Mouse (Mus musculus) cerebellum, postnatal 25 days (tissue): ENCODE results near the gene Pgm3.
"Not testable (repeated sequence)": the region's sequence is repeated elsewhere in the genome, so short reads cannot be mapped to it uniquely, and the experiment has no call there.

Experiments used
- DNase-seq, 2 experiments: peaks; one replicate each; pipeline ENCODE4 v3.0.0; 2021; ENCODE audit warnings: mixed read lengths in 2 of 2

Pgm3 gene

DNA sequence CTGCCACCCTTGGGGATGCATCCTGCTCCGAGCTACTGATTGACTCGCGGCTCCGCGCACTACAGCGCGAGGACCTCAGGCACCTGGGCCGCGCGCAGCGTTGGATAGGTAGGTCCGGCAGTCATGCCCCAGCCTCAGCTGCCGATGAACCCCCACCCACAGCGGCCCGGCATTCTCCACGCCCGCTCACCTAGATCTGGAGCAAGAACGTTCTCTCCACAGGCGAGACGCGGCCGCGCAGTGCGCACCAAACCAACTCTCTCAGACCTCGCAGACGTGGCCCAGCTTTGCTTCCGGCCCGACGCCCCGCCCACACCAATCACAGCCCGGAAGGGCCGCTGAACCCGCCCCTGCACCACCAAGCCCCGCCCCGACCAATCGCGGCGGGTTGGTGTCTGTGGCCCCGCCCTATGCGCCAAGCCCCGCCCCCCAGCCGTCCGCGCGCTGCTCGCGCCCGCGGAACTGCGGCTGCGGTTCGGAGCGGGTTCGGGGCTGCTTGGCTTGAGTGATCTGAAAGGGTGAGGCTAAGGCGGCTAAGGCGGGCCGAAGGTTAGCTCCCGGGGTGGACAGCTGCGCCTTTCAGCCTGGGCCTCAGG is at the start of gene Pgm3, which contains the start of gene Rwdd2a:
Gene Pgm3 (minus strand): TSS at position 303 of the 596 bp plus-strand sequence.
Gene Rwdd2a (plus strand): TSS at position 452 of the 596 bp plus-strand sequence.
- DNase-seq: peak; percentile 97 to 100

DNA sequence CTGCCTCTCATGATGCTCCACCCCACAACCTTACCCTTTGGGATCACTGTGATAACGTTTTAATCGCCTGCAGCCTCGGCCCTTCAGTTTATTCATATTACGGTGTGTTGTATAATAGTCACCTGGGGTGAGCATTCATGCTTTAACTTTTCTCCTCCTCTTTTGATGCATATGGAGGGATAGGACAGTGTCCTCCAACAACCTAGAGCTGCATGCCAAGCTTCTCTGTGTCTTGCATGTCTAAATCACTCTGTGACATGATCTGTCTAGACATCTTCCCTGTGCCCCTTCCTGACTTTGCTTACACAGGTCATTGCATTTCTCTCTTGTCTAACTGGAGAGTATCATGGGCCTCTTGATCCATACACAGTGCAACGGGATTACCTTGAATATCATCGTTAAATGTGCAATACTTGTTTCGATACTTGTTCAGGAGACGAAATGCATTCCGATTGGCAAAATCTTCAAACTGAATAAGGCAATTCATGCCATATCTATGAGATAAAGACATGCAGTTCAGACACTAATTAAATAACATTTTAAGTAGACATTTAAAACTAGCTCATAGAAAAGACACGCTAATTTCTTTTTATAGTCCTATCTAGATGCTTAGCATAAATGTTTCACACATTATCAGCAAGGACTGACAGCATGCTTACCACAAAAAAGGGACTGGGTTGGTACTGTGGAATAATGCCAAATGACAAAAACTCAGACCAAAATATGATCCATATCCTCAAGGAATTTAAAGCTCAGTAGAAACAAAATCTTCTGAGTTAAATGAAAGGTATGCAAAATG is 47.9 kb upstream of the Pgm3 start:
- no peak for DNase-seq

DNA sequence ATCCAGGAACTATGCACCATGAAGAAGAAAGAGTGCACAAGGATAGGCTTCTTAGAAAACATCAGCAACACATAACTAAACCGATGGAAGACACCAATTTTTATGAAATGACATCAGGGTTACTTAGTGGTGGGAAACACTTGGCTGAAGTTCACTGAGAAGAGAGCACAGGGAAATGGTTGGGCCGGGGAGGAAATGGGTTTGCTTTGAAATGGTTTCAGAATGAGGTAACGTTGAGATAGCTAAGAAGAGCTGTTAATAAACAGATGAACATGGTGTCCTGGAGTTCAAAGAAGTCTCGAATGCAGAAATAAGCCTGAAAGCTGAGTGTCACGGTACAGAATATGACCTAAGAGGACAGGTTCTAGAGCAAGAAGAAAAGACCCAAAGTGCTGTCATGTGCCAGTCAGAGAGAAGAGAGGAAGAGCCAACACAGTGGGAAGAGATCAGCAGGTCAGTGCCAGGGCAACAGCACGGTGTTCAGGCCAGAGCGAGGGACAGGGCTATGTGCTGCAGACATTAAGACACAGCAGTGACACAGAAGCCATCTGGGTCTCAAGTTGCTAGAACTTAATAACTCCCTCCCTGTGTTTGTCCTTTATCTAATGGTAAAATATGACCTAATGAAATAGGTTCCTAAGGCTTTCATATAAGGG is 46.3 kb upstream of the Pgm3 start:
- DNase-seq: no peak

DNA sequence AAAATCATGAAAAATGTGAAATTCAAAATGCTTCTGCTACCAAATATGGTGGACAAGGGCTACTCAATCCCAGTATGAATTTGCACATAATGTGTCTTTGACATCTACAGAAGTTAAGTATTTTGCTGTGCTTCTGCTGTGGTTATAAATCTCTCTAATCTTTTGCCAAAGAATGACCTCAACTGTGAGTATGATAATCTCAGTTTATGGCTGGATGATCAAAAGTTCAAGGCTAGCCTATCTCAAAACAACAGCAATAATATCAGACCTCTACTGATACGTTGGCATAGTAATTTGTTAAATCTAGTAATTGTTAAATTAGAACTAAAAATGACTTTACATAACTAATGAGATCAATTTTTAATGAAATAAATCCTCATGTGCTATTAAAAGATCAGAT is 44.1 kb upstream of the Pgm3 start:
- DNase-seq: no peak

DNA sequence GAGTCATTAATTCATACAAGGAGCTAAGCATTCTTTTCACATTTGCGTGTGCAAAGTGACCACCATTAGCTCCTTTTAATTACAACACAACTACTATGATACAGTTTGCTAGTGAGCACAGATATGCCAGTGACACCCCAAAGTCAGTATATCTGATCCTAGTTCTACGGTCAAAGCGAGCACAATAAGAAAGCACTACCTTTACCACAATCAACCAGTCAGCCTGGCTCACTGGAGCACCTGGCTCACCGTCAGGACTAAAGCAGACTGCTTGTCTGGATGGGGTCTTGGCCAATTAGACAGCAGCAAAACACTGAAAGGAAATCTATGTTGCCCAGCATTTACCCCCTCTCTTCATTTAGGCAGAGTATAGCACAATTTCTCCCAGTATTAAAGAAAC is 40.4 kb upstream of the Pgm3 start:
- no peak for DNase-seq

DNA sequence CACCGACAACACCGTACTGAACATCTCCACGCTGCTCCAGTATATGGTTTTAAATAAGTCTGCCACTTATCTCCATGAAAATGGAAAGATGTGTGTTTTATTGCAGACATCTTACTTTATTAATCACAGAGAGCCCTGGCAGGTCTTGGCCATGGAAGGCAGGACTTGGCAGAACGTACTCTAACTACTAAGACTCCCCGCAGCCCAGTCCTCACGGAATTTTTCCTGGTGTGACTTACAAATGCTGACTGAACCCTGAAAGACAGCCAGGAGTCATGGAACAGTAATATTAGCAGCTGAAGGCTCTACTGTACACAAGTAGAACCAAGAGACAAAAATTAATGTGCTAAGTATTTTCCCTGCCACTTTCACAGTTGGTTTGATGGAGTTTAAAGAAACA is 34.1 kb upstream of the Pgm3 start:
- DNase-seq: no peak

DNA sequence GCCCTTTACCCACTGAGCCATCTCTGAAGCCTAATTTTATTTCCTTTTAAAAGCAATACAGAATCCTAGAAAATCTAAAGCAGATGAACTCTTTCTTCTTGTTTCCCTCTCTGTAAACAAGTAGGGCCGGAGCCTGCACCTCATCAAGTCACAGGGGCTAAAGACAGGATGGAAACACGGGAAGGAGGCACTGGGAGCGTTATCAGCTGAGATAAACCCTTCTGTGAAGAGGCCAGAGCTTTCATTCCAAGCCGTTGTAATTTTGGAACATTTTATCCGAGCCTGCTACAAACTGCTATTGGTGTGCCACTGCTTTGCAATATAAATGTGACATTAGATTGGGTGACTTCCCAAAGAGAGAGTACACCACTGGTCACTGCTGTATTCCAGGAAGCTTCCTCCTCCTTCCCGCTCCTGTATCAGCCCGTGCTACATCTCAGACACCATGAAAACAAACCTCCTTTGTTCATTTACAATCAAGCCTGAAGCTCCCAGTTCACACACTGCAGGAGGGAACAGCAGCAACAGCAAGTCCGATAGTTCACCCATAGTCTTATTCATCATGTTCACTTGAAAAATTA is 28.2 kb upstream of the Pgm3 start:
- no peak for DNase-seq

DNA sequence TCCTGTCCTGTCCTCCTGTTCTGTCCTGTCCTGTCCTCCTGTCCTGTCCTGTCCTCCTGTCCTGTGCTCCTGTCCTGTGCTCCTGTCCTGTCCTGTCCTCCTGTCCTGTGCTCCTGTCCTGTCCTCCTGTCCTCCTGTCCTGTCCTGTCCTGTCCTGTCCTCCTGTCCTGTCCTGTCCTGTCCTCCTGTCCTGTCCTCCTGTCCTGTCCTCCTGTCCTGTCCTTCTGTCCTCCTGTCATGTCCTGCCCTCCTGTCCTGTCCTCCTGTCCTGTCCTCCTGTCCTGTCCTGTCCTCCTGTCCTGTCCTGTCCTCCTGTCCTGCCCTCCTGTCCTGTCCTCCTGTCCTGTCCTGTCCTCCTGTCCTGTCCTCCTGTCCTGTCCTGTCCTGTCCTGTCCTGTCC is 25.3 kb upstream of the Pgm3 start:
- not testable (repeated sequence) for DNase-seq

DNA sequence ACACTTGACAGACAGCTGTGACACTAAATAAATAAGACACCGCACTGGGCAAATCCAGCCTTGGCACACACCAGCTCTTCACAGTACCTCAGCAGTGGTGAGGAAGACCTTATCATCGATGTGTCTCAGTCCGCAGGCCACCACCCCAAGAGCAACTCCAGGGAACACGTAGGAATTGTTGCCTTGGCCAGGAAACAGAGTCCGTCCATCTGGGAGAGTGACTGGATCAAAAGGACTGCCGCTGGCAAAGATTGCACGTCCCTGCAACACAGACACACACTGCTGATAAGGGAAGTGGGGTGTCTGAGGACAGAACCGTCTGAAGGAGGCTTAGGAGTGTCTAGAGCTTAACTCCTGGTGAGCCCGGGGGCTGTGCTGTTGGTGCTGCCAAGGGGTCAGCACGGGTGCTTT is 22.7 kb upstream of the Pgm3 start:
- DNase-seq: not testable (repeated sequence)

DNA sequence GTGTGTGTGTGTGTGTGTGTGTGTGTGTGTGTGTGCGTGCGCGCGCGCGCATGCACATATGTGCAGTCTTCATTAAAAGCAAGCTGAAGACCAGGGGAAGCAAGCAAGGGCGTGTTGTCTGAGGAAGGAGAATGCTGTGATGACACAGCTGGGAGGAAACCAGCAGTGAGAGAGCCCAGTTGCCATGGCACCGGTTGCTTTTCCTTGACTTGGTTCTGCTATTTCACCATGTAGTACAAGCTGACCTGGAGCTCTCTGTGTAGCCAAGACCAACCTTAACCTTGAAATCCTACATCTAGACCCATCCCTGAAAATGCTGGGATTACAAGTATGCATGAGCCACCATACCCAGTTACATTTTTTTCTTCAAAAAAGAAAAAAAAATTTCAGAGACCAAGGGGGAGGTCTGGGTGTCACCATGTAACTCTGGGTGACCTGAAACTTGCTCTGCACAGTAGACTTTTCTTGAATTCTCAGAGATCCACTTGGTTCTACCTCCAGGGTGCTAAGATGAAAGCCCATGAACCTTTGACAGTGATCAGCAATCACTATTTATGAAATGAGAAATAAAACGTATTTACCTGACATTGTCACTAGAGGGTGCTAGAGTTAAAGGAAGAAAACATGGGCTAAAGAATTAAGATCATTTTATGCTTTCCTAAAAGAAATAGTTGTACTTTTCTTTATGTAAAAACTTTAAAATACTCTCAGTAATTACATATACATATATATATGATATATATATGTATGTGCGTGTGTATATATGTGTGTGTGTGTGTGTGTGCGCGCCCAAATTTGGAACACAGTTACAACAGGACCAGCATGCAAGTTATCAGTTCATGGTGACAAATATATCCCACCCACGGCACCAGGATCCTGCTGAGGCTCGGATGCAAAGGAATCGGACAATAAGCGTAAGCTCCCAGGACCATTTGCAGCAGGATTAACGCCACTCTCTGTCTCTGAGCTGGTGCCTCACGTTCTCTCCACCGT is 21.3 kb upstream of the Pgm3 start:
- no peak for DNase-seq

DNA sequence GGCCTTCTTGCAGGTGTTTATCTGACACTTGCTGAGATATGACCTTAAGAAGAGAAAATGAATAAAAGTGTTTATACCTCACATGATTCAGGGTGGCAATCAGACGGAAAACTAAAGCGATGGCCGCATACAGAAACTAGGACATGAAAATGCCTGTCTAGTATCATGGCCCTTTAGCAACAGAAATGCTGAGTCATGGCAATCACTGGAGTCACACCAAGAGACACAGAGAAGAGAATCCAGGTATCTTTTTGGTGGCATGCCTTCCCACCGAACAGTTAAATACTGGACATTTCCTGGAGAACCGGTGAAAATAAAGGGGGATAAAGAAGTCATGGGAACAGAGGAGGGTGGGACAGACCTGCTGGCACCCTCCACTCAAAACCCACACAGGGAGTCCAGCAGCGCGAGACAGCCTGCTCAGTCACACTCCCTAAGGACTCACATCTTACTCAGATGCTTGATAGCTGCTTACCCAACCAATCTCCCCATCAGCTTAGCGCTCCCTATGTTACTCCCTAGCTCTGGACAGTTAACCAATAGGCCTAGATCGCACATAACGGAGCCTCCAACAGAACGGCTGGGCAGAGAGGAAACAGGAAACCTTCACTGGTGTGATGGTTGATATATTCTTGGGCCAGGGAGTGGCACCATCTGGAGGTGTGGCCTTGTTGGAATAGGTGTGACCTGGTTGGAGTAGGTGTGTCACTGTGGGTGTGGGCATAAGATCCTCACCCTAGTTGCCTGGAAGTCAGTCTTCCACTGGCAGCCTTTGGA is 15.6 kb upstream of the Pgm3 start:
- DNase-seq: no peak

DNA sequence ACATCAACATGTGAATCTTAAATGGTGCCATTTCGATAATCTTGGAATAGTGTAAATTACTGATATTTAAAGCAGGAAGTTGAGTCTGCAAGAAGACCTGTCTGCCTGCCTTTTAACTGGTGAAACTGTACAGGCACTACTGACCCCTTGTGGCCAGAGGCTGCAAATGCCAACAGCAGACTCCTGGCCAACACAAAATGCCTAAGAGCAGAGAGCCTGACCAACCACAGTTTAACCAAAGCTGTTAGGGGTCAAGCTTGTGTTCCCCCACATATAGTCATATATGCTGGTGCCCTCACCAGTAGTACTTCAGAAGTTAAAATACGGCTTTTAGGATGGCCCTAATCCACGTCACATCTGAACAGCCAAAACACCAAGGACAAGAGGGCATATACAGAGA is 12.1 kb upstream of the Pgm3 start:
- peak; percentile 70 to 82 for DNase-seq

DNA sequence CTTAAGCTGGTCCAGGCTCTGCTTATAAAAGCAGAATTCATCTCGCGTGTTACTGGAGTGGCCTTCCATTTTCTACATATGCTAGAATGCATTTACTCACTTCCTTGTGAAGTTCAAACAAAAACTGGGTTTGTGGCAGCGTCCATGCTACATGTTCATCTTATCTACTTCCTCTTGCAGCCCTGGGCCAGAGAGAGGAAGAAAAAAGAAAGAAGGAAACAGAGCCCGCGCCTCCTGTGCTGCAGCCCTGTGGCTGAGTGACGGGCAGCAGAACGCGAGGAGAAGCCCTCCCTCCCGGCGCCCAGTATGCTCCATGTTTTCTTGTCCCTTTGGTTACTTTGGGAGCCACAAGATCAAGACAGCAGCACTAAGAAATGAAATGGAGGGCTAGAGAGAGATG is 8.0 kb upstream of the Pgm3 start:
- no peak for DNase-seq

DNA sequence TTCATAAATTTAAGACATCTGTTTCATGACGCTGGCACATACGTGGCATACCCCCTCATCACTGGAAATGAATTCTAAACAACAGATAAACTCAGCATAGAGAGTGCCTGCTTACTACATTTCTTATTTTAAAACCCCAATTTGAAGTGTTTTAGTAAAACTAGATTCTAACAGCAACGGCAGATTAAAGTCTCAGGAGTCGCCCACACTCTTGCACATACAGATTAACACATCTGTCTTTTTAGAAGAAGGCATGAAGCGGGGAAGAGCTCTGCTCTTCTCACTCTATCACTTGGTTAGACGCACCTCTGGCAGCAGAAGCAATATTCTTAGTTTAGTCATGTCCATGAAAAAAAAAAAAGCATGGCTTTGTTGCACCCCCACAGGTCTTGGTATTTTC is 3.5 kb upstream of the Pgm3 start:
- DNase-seq: no peak

DNA sequence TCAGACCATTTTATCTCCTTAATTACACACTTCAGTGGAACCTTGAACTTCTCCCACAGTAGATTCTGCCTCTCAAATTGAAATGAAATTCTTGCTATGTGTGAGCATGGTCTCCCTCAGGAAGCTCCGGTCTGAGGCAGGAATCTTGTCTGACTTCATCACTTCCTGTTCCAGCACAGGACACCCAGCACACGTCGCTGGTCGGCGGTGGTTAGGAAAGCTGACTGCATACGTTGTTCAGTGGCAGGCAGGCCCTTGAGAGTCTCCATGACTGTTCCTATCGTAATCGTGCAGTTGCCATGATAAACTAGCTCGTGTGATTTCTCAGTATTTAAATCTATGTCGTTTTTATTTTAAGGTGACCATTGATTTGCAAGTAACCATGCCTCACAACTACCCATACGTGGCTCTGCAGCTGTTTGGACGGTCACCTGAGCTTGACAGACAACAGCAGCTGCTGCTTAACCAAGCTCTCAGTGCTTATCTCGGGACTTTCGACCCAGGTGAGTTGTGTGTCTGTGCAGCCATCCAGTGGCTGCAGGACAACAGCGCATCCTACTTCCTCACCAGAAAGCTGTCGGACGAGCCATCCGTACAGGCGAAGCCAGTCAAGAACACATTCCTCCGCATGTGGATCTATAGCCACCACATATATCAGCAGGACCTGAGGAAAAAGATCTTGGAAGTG is 2.1 kb upstream of the Pgm3 start:
- DNase-seq: no peak

DNA sequence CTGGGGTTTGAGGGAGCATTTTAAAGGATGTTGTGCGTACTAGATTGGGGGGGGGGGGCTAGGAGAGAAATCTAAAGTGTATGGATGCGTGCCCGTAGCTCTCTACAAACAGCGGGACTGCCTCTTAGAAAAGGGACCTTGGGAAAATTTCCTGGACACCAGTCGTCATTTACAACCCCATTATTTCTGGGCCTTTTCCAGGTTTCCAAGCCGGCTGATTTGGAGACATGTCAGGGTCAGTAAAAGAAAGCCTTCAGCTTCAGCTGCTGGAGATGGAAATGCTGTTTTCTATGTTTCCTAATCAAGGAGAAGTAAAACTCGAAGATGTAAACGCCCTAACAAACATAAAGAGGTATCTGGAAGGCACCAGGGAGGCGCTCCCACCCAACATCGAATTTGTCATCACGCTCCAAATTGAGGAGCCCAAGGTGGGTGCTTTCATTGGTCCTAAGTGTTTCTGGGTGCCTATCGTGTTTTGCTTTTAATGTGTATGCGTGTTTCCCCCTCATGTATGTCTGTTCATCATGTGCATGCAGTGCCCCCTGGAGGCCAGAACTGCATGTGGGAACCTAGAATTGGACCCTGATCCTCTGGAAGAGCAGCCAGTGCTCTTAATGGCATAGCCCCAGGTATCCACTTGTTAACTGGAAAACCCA is 1.1 kb upstream of the Pgm3 start:
- DNase-seq: peak; percentile 75 to 88

DNA sequence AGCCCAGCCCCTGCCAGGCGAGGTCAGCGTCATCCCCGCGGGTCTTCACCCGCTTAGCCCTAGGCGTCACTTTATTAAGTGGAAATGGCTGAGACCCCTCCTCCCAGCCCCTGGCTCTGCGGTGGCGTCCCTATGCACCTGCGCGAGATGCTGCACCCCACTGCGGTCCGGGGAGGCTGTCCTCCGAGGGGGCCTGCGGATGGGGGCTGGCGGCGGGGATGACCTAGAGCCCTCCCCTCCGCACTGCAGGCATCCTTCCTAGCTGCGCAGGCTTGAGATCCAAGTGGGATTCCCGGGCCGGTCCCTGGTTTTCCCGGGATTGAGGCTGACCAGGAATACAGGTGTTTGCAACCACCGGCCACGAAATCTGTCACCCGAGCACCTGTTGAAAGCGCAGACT is 554 bp upstream of the Pgm3 start:
- peak in 1 of 2 experiments; percentile 65 for DNase-seq

DNA sequence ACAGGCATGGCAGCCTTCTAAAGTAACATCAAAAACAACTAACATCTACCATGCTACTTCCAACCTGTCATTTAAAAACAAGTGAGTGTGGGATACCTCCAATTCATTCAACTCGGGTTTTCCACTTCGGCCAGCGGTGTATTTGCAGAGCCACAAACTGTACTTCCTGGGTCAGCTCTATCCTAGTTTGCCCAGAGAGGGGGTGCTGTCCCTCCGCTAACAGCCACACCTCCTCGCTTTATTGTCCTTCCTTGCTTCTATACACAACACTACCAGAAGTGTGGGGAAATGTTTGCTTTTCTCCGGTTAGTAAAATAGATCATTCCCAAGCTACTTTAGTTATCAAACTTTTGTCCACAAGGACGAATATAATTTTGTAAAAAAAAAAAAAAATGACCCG is 696 bp downstream of the Pgm3 start:
- no peak for DNase-seq

DNA sequence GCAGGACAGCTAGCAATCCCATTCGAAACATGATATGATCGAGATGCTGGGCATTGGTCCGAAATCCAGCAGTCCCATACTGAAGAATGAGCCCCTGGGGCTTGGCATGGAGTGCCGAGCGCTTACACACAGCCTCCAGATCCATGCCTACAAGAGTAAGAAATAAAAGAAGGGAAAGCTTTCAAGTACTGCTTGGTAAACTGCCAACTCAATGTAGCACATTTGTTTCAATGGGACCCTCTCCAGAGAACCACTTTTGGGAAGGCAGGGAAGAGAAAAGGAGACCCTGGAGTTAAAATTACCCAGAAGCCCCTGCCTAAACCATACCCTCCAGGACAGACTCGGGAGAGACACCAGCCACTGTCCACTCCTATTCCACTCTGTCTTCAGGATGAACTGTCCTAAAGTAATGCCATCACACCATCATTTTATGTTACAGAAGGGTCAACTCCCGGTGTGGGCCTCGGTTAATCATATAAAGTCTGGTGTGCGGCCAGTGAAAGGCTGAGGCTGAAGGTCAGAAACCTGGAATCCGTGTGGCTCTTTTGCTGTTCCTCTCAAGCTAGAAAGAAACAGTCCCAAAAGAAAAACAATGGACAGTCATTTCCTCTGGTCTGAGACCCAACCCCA is 1.3 kb downstream of the Pgm3 start:
- no peak for DNase-seq
